Mouse (Mus musculus): ENCODE data around the gene Zfp72. TPM values are rescaled to one million over a fixed set of nuclear protein-coding genes. Genes with fewer than 3 reads are reported as not detected.

Zfp72 gene
- total and polyA plus RNA-seq, 3 experiments: 2.0 to 2.2 TPM; not detected in 1

GRCm38 (mm10) chr13:74341036-74341435, 49.6 kb downstream of the Zfp72 start:
- DNase-seq (ENCODE audit: low read depth, low spot score): peak; percentile 72
- TF ChIP-seq ZC3H11A (IDR thresholded peaks at IDR 0.05; ENCODE audit: low read depth, low read length) (peak; percentile 26; the same call in 1 of the 2 replicates), CTCF (IDR thresholded peaks at IDR 0.05 in 2 of 3, conservative IDR thresholded peaks at IDR 0.05 in 1 of 3; ENCODE audit: control insufficient read depth in 1 of 3, insufficient read depth in 1 of 3, low read depth in 2 of 3, low read length in 3 of 3, poor library complexity in 1 of 3, severe bottlenecking in 1 of 3) (peak; percentile 52 to 80 (median 76)), SIN3A (IDR thresholded peaks at IDR 0.05; ENCODE audit: low read length) (no peak), RAD21 (IDR thresholded peaks at IDR 0.05; ENCODE audit: low read depth, low read length) (peak; percentile 67), SMC3 (IDR thresholded peaks at IDR 0.05; ENCODE audit: low read depth, low read length) (peak; percentile 65)
- Histone ChIP-seq H3K27me3 (ENCODE audit: control insufficient read depth in 1 of 2, insufficient read depth in 2 of 2, low read length in 2 of 2) (no peaks in the 10 kb centered on the region), H3K9ac (ENCODE audit: control insufficient read depth, low read depth, low read length, poor library complexity, severe bottlenecking) (no peak overlapping the region), H3K36me3 (ENCODE audit: control insufficient read depth in 1 of 2, insufficient read depth in 2 of 2, low read length in 2 of 2) (peaks cover 0 to 45% of the 10 kb centered on the region in 2 experiments; a peak in 3 of 4 replicates), H3K9me3 (replicated peaks; ENCODE audit: insufficient read depth, low read length) (no peaks in the 10 kb centered on the region), H3K79me2 (ENCODE audit: control insufficient read depth, insufficient read depth, low read length, poor library complexity) (0 out of 2 replicates have a peak, but pooled peaks cover 2% of the 10 kb centered on the region), H3K27ac (ENCODE audit: control insufficient read depth, low read depth, low read length) (no peak overlapping the region), H3K4me1 (ENCODE audit: control insufficient read depth in 1 of 2, insufficient read depth in 2 of 2, low read length in 2 of 2) (no peaks in the 10 kb centered on the region), H3K4me3 (ENCODE audit: control insufficient read depth in 1 of 2, insufficient read depth in 1 of 2, low read depth in 2 of 2, low read length in 2 of 2) (no peak overlapping the region)

DNA sequence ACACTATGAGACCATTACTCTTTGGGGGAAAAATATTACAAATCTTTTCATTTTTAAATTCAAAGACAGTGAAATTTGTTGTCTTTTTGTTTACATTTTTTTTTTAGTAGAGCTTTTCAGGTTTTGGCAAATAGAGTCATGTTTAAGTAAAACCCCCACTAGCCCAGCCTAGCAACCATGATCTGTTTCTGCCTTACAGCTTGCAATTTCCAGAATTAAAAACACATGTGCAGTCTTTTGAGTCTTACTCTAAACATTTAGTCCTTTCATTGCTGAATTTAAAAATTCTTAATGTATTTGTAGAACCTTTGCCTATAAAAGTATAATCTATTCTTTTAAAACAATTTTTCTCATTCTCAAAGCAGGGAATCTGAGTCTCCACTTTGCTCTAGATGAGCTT, 61.3 kb downstream of the Zfp72 start:
- Histone ChIP-seq H3K27ac (ENCODE audit: control insufficient read depth, low read depth, low read length) (no peak overlapping the region), H3K27me3 (ENCODE audit: control insufficient read depth in 1 of 2, insufficient read depth in 2 of 2, low read length in 2 of 2) (no peaks in the 10 kb centered on the region), H3K79me2 (ENCODE audit: control insufficient read depth, insufficient read depth, low read length, poor library complexity) (no peaks in the 10 kb centered on the region), H3K4me1 (ENCODE audit: control insufficient read depth in 1 of 2, insufficient read depth in 2 of 2, low read length in 2 of 2) (no peaks in the 10 kb centered on the region), H3K36me3 (ENCODE audit: control insufficient read depth in 1 of 2, insufficient read depth in 2 of 2, low read length in 2 of 2) (peaks cover 0 to 34% of the 10 kb centered on the region in 2 experiments; a peak in 2 of 4 replicates), H3K4me3 (ENCODE audit: control insufficient read depth in 1 of 2, insufficient read depth in 1 of 2, low read depth in 2 of 2, low read length in 2 of 2) (no peak overlapping the region), H3K9me3 (replicated peaks; ENCODE audit: insufficient read depth, low read length) (no peaks in the 10 kb centered on the region), H3K9ac (ENCODE audit: control insufficient read depth, low read depth, low read length, poor library complexity, severe bottlenecking) (no peak overlapping the region)
- DNase-seq (ENCODE audit: low read depth, low spot score): no peak
- TF ChIP-seq ELF1 (IDR thresholded peaks at IDR 0.05; ENCODE audit: low read depth, low read length) (no peak), MAZ (IDR thresholded peaks at IDR 0.05; ENCODE audit: low read depth, low read length) (no peak), ETS1 (IDR thresholded peaks at IDR 0.05; ENCODE audit: low read depth, low read length) (no peak), POLR2AphosphoS5 (IDR thresholded peaks at IDR 0.05; ENCODE audit: borderline replicate concordance, low read depth, low read length) (no peak), ZKSCAN1 (IDR thresholded peaks at IDR 0.05; ENCODE audit: low read depth, low read length) (no peak), GABPA (IDR thresholded peaks at IDR 0.05; ENCODE audit: low read depth, low read length) (no peak), BHLHE40 (IDR thresholded peaks at IDR 0.05; ENCODE audit: borderline replicate concordance, low read depth, low read length) (no peak), MYB (IDR thresholded peaks at IDR 0.05; ENCODE audit: low read depth, low read length) (no peak), MXI1 (IDR thresholded peaks at IDR 0.05; ENCODE audit: low read depth, low read length) (no peak)

Other genes with a start within 250 kb of the Zfp72 start
- gene Exoc3, start 182.1 kb downstream of the Zfp72 start, total RNA-seq (2012; rRNA removed): 23.3 and 24.2 TPM in 2 replicates
- 100 to 1,000 TPM in 1 of 2 experiments, 10 to 100 TPM in 1; 35.4 to 145 TPM for gene Exoc3, start 182.1 kb downstream of the Zfp72 start, polyA plus RNA-seq (2012; ENCODE audit: insufficient read depth in 1 of 2, insufficient read length in 2 of 2, low read depth in 1 of 2, low replicate concordance in 2 of 2, missing spikeins in 1 of 2)
- gene Ahrr, start 98.5 kb downstream of the Zfp72 start, total RNA-seq (2012; rRNA removed): not detected in 2 replicates
- gene Ahrr, start 98.5 kb downstream of the Zfp72 start, polyA plus RNA-seq (2012; ENCODE audit: insufficient read depth in 1 of 2, insufficient read length in 2 of 2, low read depth in 1 of 2, low replicate concordance in 2 of 2, missing spikeins in 1 of 2): under 1 TPM in 1 of 2 experiments, not detected in 1; 0.01 TPM
- gene Pdcd6, start 73.3 kb downstream of the Zfp72 start, total RNA-seq (2012; rRNA removed): 134 and 142 TPM in 2 replicates
- gene Pdcd6, start 73.3 kb downstream of the Zfp72 start, polyA plus RNA-seq (2012; ENCODE audit: insufficient read depth in 1 of 2, insufficient read length in 2 of 2, low read depth in 1 of 2, low replicate concordance in 2 of 2, missing spikeins in 1 of 2): 100 to 1,000 TPM in 1 of 2 experiments, not detected in 1; 106 TPM
- gene Sdha, start 40.6 kb downstream of the Zfp72 start, total RNA-seq (2012; rRNA removed): 145 and 151 TPM in 2 replicates
- gene Sdha, start 40.6 kb downstream of the Zfp72 start, polyA plus RNA-seq (2012; ENCODE audit: insufficient read depth in 1 of 2, insufficient read length in 2 of 2, low read depth in 1 of 2, low replicate concordance in 2 of 2, missing spikeins in 1 of 2): 100 to 1,000 TPM in 1 of 2 experiments, 10 to 100 TPM in 1; 68.6 to 214 TPM
- 28.7 and 33.6 TPM in 2 replicates for gene Ccdc127, start 40.5 kb downstream of the Zfp72 start, total RNA-seq (2012; rRNA removed)
- 10 to 100 TPM in 1 of 2 experiments, not detected in 1; 30.2 TPM for gene Ccdc127, start 40.5 kb downstream of the Zfp72 start, polyA plus RNA-seq (2012; ENCODE audit: insufficient read depth in 1 of 2, insufficient read length in 2 of 2, low read depth in 1 of 2, low replicate concordance in 2 of 2, missing spikeins in 1 of 2)
- 0.08 and 0.10 TPM in 2 replicates for gene Lrrc14b, start 26.8 kb downstream of the Zfp72 start, total RNA-seq (2012; rRNA removed)
- not detected for gene Lrrc14b, start 26.8 kb downstream of the Zfp72 start, polyA plus RNA-seq (2012; ENCODE audit: insufficient read depth in 1 of 2, insufficient read length in 2 of 2, low read depth in 1 of 2, low replicate concordance in 2 of 2, missing spikeins in 1 of 2)
- 44.5 and 66.6 TPM in 2 replicates for gene Ftl1-ps1, start 8.9 kb upstream of the Zfp72 start, total RNA-seq (2012; rRNA removed)
- 10 to 100 TPM in 1 of 2 experiments, not detected in 1; 35.0 TPM for gene Ftl1-ps1, start 8.9 kb upstream of the Zfp72 start, polyA plus RNA-seq (2012; ENCODE audit: insufficient read depth in 1 of 2, insufficient read length in 2 of 2, low read depth in 1 of 2, low replicate concordance in 2 of 2, missing spikeins in 1 of 2)
- gene Zfp825, start 103.2 kb upstream of the Zfp72 start, total RNA-seq (2012; rRNA removed): 5.5 and 6.1 TPM in 2 replicates
- 100 to 1,000 TPM in 1 of 2 experiments, 1 to 10 TPM in 1; 4.4 to 426 TPM for gene Zfp825, start 103.2 kb upstream of the Zfp72 start, polyA plus RNA-seq (2012; ENCODE audit: insufficient read depth in 1 of 2, insufficient read length in 2 of 2, low read depth in 1 of 2, low replicate concordance in 2 of 2, missing spikeins in 1 of 2)
- 6.6 and 11.4 TPM in 2 replicates for gene Erap1, start 248.7 kb upstream of the Zfp72 start, total RNA-seq (2012; rRNA removed)
- gene Erap1, start 248.7 kb upstream of the Zfp72 start, polyA plus RNA-seq (2012; ENCODE audit: insufficient read depth in 1 of 2, insufficient read length in 2 of 2, low read depth in 1 of 2, low replicate concordance in 2 of 2, missing spikeins in 1 of 2): 10 to 100 TPM in 1 of 2 experiments, 1 to 10 TPM in 1; 9.7 to 48.3 TPM